Mouse (Mus musculus): ENCODE measurements around the gene Mfap3l. TPM values are rescaled to one million over a fixed set of nuclear protein-coding genes. Genes with fewer than 3 reads are reported as not detected.
"Not testable (repeated sequence)": the region's sequence is repeated elsewhere in the genome, so short reads cannot be mapped to it uniquely, and the experiment has no call there.

Gene Mfap3l
- polyA plus RNA-seq, 1 experiment from 2014 or later = 2.5 TPM

- Histone ChIP-seq H3K27ac (ENCODE audit: low read depth, low read length) (no peak overlapping the region), H3K36me3 (ENCODE audit: control insufficient read depth, insufficient read depth, low read length) (no peaks in the 10 kb centered on the region), H3K4me2 (replicated peaks; ENCODE audit: low read depth, low read length) (no peak overlapping the region), H3K9me3 (ENCODE audit: control insufficient read depth, low read length) (no peaks in the 10 kb centered on the region), H3K9ac (ENCODE audit: low read depth, low read length) (no peak overlapping the region), H3K27me3 (ENCODE audit: control insufficient read depth, insufficient read depth, low read length) (no peaks in the 10 kb centered on the region), H3K4me1 (replicated peaks; ENCODE audit: control insufficient read depth, insufficient read depth, low read length) (no peaks in the 10 kb centered on the region), H3K4me3 (ENCODE audit: low read depth, low read length) (no peak overlapping the region)
- 86% methylated on average over 6 of the region's 6 CpGs for WGBS
- no peak for DNase-seq (ENCODE audit: low spot score)
- no peak for ATAC-seq (ENCODE audit: low FRiP score)
These were observed 10.9 kb downstream of the Mfap3l start for GRCm38 (mm10) chr8:60643416-60644020.

DNA sequence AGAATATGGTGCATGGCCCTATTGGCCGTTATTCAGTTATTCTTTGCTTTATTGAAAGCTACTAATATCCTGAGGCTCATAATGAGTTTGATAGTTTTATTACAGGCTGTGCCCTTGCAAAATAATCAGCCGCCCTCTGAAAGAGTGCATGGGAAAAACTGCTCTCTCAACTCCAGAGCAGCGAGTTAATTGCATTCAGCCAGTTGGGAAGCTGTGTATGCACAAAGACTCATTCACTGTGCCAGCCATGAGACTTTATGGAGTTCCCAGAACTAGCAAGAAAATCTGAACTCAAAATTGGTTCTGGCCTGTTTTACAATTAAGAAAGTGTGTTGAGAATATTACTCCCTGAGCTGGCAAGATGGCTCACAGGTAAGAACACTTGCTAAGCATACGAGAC is 12.5 kb downstream of the Mfap3l start:
- 85% methylated on average over 4 of the region's 4 CpGs for WGBS
- ATAC-seq (ENCODE audit: low FRiP score) (no peak), DNase-seq (ENCODE audit: low spot score) (no peak)
- H3K9ac ChIP-seq (ENCODE audit: low read depth, low read length) = no peak overlapping the region
- H3K9me3 ChIP-seq (ENCODE audit: control insufficient read depth, low read length) = no peaks in the 10 kb centered on the region
- no peaks in the 10 kb centered on the region for H3K27me3 ChIP-seq (ENCODE audit: control insufficient read depth, insufficient read depth, low read length)
- H3K4me3 ChIP-seq (ENCODE audit: low read depth, low read length) = no peak overlapping the region
- H3K36me3 ChIP-seq (ENCODE audit: control insufficient read depth, insufficient read depth, low read length) = no peaks in the 10 kb centered on the region
- no peaks in the 10 kb centered on the region for H3K4me1 ChIP-seq (replicated peaks; ENCODE audit: control insufficient read depth, insufficient read depth, low read length)
- H3K27ac ChIP-seq (ENCODE audit: low read depth, low read length) = no peak overlapping the region
- H3K4me2 ChIP-seq (replicated peaks; ENCODE audit: low read depth, low read length) = no peak overlapping the region

- no peak overlapping the region for H3K9ac ChIP-seq (ENCODE audit: low read depth, low read length)
- no peaks in the 10 kb centered on the region for H3K4me1 ChIP-seq (replicated peaks; ENCODE audit: control insufficient read depth, insufficient read depth, low read length)
- H3K4me3 ChIP-seq (ENCODE audit: low read depth, low read length) = no peak overlapping the region
- WGBS = 85% methylated on average over 3 of the region's 3 CpGs
- H3K27me3 ChIP-seq (ENCODE audit: control insufficient read depth, insufficient read depth, low read length) = no peaks in the 10 kb centered on the region
- no peaks in the 10 kb centered on the region for H3K36me3 ChIP-seq (ENCODE audit: control insufficient read depth, insufficient read depth, low read length)
- DNase-seq (ENCODE audit: low spot score) (no peak), ATAC-seq (ENCODE audit: low FRiP score) (no peak)
- H3K27ac ChIP-seq (ENCODE audit: low read depth, low read length) = no peak overlapping the region
- H3K9me3 ChIP-seq (ENCODE audit: control insufficient read depth, low read length) = no peaks in the 10 kb centered on the region
- no peak overlapping the region for H3K4me2 ChIP-seq (replicated peaks; ENCODE audit: low read depth, low read length)
These were observed 13.3 kb downstream of the Mfap3l start for GRCm38 (mm10) chr8:60645911-60646310.

GRCm38 (mm10) chr8:60647291-60647690 is 14.7 kb downstream of the Mfap3l start:
- Histone ChIP-seq H3K27me3 (ENCODE audit: control insufficient read depth, insufficient read depth, low read length) (no peaks in the 10 kb centered on the region), H3K27ac (ENCODE audit: low read depth, low read length) (no peak overlapping the region), H3K9me3 (ENCODE audit: control insufficient read depth, low read length) (no peaks in the 10 kb centered on the region), H3K4me3 (ENCODE audit: low read depth, low read length) (no peak overlapping the region), H3K4me2 (replicated peaks; ENCODE audit: low read depth, low read length) (no peak overlapping the region), H3K4me1 (replicated peaks; ENCODE audit: control insufficient read depth, insufficient read depth, low read length) (no peaks in the 10 kb centered on the region), H3K36me3 (ENCODE audit: control insufficient read depth, insufficient read depth, low read length) (no peaks in the 10 kb centered on the region), H3K9ac (ENCODE audit: low read depth, low read length) (no peak overlapping the region)
- DNase-seq (ENCODE audit: low spot score) (no peak), ATAC-seq (ENCODE audit: low FRiP score) (no peak)
- 97% methylated on average over 3 of the region's 3 CpGs for WGBS

DNA sequence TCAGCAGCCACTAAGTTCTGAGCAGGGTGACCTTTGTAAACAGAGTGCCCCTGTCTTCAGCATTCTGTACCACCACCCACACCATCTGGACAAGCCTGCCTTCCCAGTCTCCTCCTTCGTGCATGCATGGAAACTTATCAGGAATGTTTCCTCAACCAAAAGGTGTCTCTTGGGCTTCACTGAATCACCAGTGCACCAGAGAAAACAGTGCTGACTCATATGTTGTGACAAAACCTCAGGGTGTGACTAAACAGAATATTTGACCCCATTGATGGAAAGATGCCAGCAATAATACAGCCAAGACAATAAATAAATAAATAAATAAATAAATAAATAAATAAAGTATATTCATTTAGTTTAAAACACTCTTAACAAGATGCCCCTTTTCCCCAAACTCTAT is 16.5 kb downstream of the Mfap3l start:
- 51% methylated on average over 1 of the region's 1 CpGs for WGBS
- no peaks in the 10 kb centered on the region for H3K4me1 ChIP-seq (replicated peaks; ENCODE audit: control insufficient read depth, insufficient read depth, low read length)
- no peak overlapping the region for H3K4me2 ChIP-seq (replicated peaks; ENCODE audit: low read depth, low read length)
- H3K9me3 ChIP-seq (ENCODE audit: control insufficient read depth, low read length) = no peaks in the 10 kb centered on the region
- no peaks in the 10 kb centered on the region for H3K27me3 ChIP-seq (ENCODE audit: control insufficient read depth, insufficient read depth, low read length)
- H3K27ac ChIP-seq (ENCODE audit: low read depth, low read length) = no peak overlapping the region
- H3K4me3 ChIP-seq (ENCODE audit: low read depth, low read length) = no peak overlapping the region
- DNase-seq (ENCODE audit: low spot score) = no peak
- no peak for ATAC-seq (ENCODE audit: low FRiP score)
- H3K36me3 ChIP-seq (ENCODE audit: control insufficient read depth, insufficient read depth, low read length) = no peaks in the 10 kb centered on the region
- no peak overlapping the region for H3K9ac ChIP-seq (ENCODE audit: low read depth, low read length)

- no peak for ATAC-seq (ENCODE audit: low FRiP score)
- Histone ChIP-seq H3K4me3 (ENCODE audit: low read depth, low read length) (no peak overlapping the region), H3K27ac (ENCODE audit: low read depth, low read length) (no peak overlapping the region), H3K27me3 (ENCODE audit: control insufficient read depth, insufficient read depth, low read length) (no peaks in the 10 kb centered on the region), H3K9ac (ENCODE audit: low read depth, low read length) (no peak overlapping the region), H3K36me3 (ENCODE audit: control insufficient read depth, insufficient read depth, low read length) (no peaks in the 10 kb centered on the region), H3K4me2 (replicated peaks; ENCODE audit: low read depth, low read length) (no peak overlapping the region), H3K9me3 (ENCODE audit: control insufficient read depth, low read length) (no peaks in the 10 kb centered on the region), H3K4me1 (replicated peaks; ENCODE audit: control insufficient read depth, insufficient read depth, low read length) (no peaks in the 10 kb centered on the region)
- 95% methylated on average over 4 of the region's 4 CpGs for WGBS
- DNase-seq (ENCODE audit: low spot score) = no peak
These were observed 17.5 kb downstream of the Mfap3l start for GRCm38 (mm10) chr8:60650119-60650518.

- ATAC-seq (ENCODE audit: low FRiP score) = peak; percentile 71
- no peaks in the 10 kb centered on the region for H3K9me3 ChIP-seq (ENCODE audit: control insufficient read depth, low read length)
- no peak overlapping the region for H3K4me2 ChIP-seq (replicated peaks; ENCODE audit: low read depth, low read length)
- H3K27me3 ChIP-seq (ENCODE audit: control insufficient read depth, insufficient read depth, low read length) = no peaks in the 10 kb centered on the region
- H3K36me3 ChIP-seq (ENCODE audit: control insufficient read depth, insufficient read depth, low read length) = no peaks in the 10 kb centered on the region
- WGBS = 67% methylated on average over 6 of the region's 6 CpGs
- H3K9ac ChIP-seq (ENCODE audit: low read depth, low read length) = no peak overlapping the region
- no peak for DNase-seq (ENCODE audit: low spot score)
- no peak overlapping the region for H3K27ac ChIP-seq (ENCODE audit: low read depth, low read length)
- H3K4me1 ChIP-seq (replicated peaks; ENCODE audit: control insufficient read depth, insufficient read depth, low read length) = no peaks in the 10 kb centered on the region
- no peak overlapping the region for H3K4me3 ChIP-seq (ENCODE audit: low read depth, low read length)
These were observed 24.9 kb downstream of the Mfap3l start for GRCm38 (mm10) chr8:60657425-60658113.

GRCm38 (mm10) chr8:60658114-60658500 is 25.5 kb downstream of the Mfap3l start:
- Histone ChIP-seq H3K9me3 (ENCODE audit: control insufficient read depth, low read length) (no peaks in the 10 kb centered on the region), H3K4me1 (replicated peaks; ENCODE audit: control insufficient read depth, insufficient read depth, low read length) (no peaks in the 10 kb centered on the region), H3K4me3 (ENCODE audit: low read depth, low read length) (no peak overlapping the region), H3K4me2 (replicated peaks; ENCODE audit: low read depth, low read length) (no peak overlapping the region), H3K27ac (ENCODE audit: low read depth, low read length) (no peak overlapping the region), H3K36me3 (ENCODE audit: control insufficient read depth, insufficient read depth, low read length) (no peaks in the 10 kb centered on the region), H3K9ac (ENCODE audit: low read depth, low read length) (no peak overlapping the region), H3K27me3 (ENCODE audit: control insufficient read depth, insufficient read depth, low read length) (no peaks in the 10 kb centered on the region)
- WGBS = 71% methylated on average over 6 of the region's 6 CpGs
- DNase-seq (ENCODE audit: low spot score) = no peak
- peak; percentile 75 for ATAC-seq (ENCODE audit: low FRiP score)

DNA sequence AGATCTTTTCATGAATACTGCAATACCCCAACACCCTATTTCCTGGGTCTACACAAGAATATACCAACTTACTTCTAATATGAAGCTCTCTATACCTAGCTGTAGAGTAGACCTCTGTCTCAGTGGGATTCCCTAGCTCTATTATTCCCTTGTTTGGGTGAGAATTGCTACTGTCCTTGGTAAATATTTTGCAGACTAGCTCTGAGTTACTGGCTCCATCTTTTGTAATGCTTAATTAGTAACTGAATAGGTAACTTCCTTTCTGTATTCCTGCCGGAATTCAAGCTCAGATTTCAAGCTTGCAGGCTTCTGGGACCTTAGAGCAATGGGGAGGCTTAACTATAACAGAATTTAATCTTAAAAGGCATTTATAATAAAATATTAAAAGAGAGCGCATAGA is 26.1 kb downstream of the Mfap3l start:
- not testable (repeated sequence) for H3K9ac ChIP-seq (ENCODE audit: low read depth, low read length); H3K4me1 ChIP-seq (replicated peaks; ENCODE audit: control insufficient read depth, insufficient read depth, low read length); ATAC-seq (ENCODE audit: low FRiP score); H3K27me3 ChIP-seq (ENCODE audit: control insufficient read depth, insufficient read depth, low read length); H3K27ac ChIP-seq (ENCODE audit: low read depth, low read length); H3K4me2 ChIP-seq (replicated peaks; ENCODE audit: low read depth, low read length); DNase-seq (ENCODE audit: low spot score); H3K4me3 ChIP-seq (ENCODE audit: low read depth, low read length); H3K9me3 ChIP-seq (ENCODE audit: control insufficient read depth, low read length); H3K36me3 ChIP-seq (ENCODE audit: control insufficient read depth, insufficient read depth, low read length)
- 68% methylated on average over 2 of the region's 2 CpGs for WGBS

Data from hindbrain, embryonic 11.5 days (tissue).